Mouse (Mus musculus): ENCODE measurements around the gene Sptbn2. TPM values are rescaled to one million over a fixed set of nuclear protein-coding genes. Genes with fewer than 3 reads are reported as not detected.

The Sptbn2 gene
- under 1 TPM; 0.08 to 0.31 TPM for total RNA-seq (2021)
- long read RNA-seq, experiment 1 = 0 reads
- long read RNA-seq, experiment 2, partial matches to known transcripts = 1 of 1 reads
- long read RNA-seq, experiment 2, other reads (novel, unspliced or antisense) = 0 of 1 reads

GRCm38 (mm10) chr19:4711098-4711600, at the start of gene Sptbn2:
TSS of gene Sptbn2 (plus strand) at chr19:4711167.
- no peak for DNase-seq

GRCm38 (mm10) chr19:4666815-4667214, 44.2 kb upstream of the Sptbn2 start:
- no peak for DNase-seq

- DNase-seq = no peak
Measured at GRCm38 (mm10) chr19:4670776-4671175, 40.2 kb upstream of the Sptbn2 start.

GRCm38 (mm10) chr19:4672401-4672800, 38.6 kb upstream of the Sptbn2 start:
- DNase-seq = no peak

- no peak for DNase-seq
Measured at GRCm38 (mm10) chr19:4694346-4694745, 16.6 kb upstream of the Sptbn2 start.

- no peak for DNase-seq
Measured at GRCm38 (mm10) chr19:4697121-4697520, 13.8 kb upstream of the Sptbn2 start.

GRCm38 (mm10) chr19:4697721-4698120, 13.2 kb upstream of the Sptbn2 start:
- DNase-seq = no peak

- peak; percentile 67 for DNase-seq
Measured at GRCm38 (mm10) chr19:4698205-4698677, 12.7 kb upstream of the Sptbn2 start, which contains the start of gene Gm960. TSS of gene Gm960 (minus strand) at chr19:4698668.

GRCm38 (mm10) chr19:4698856-4699255, 12.1 kb upstream of the Sptbn2 start:
- no peak for DNase-seq

- DNase-seq = no peak
Measured at GRCm38 (mm10) chr19:4699821-4700220, 11.1 kb upstream of the Sptbn2 start.

- DNase-seq = no peak
Measured at GRCm38 (mm10) chr19:4700656-4701055, 10.3 kb upstream of the Sptbn2 start.

GRCm38 (mm10) chr19:4701221-4701620, 9.7 kb upstream of the Sptbn2 start:
- no peak for DNase-seq

GRCm38 (mm10) chr19:4708765-4709164, 2.2 kb upstream of the Sptbn2 start:
- no peak for DNase-seq

GRCm38 (mm10) chr19:4711601-4712155, 711 bp downstream of the Sptbn2 start:
- no peak for DNase-seq

- no peak for DNase-seq
Measured at GRCm38 (mm10) chr19:4712156-4712780, 1.3 kb downstream of the Sptbn2 start.

GRCm38 (mm10) chr19:4712781-4713526, 2.0 kb downstream of the Sptbn2 start:
- DNase-seq = no peak

GRCm38 (mm10) chr19:4713886-4714285, 2.9 kb downstream of the Sptbn2 start:
- DNase-seq = no peak

GRCm38 (mm10) chr19:4716756-4717155, 5.8 kb downstream of the Sptbn2 start:
- DNase-seq = no peak

GRCm38 (mm10) chr19:4717281-4717680, 6.3 kb downstream of the Sptbn2 start:
- DNase-seq = no peak

- no peak for DNase-seq
Measured at GRCm38 (mm10) chr19:4718716-4719115, 7.7 kb downstream of the Sptbn2 start.

- DNase-seq = no peak
Measured at GRCm38 (mm10) chr19:4719351-4719764, 8.4 kb downstream of the Sptbn2 start.

GRCm38 (mm10) chr19:4720112-4720511, 9.1 kb downstream of the Sptbn2 start:
- no peak for DNase-seq
